Mouse (Mus musculus) gonadal fat pad, adult 2 months (tissue): ENCODE measurements at regions not wholly inside any gene's neighbourhood (a gene's known extent, or its start where the extent isn't known, plus 50 kb on each side); places are given as distances from the start of the nearest gene placed in this dataset.

Experiments used
- DNase-seq: peaks from one replicate; pipeline ENCODE4 v3.0.0-alpha.2; 2012; ENCODE audit warnings: low read depth

DNA sequence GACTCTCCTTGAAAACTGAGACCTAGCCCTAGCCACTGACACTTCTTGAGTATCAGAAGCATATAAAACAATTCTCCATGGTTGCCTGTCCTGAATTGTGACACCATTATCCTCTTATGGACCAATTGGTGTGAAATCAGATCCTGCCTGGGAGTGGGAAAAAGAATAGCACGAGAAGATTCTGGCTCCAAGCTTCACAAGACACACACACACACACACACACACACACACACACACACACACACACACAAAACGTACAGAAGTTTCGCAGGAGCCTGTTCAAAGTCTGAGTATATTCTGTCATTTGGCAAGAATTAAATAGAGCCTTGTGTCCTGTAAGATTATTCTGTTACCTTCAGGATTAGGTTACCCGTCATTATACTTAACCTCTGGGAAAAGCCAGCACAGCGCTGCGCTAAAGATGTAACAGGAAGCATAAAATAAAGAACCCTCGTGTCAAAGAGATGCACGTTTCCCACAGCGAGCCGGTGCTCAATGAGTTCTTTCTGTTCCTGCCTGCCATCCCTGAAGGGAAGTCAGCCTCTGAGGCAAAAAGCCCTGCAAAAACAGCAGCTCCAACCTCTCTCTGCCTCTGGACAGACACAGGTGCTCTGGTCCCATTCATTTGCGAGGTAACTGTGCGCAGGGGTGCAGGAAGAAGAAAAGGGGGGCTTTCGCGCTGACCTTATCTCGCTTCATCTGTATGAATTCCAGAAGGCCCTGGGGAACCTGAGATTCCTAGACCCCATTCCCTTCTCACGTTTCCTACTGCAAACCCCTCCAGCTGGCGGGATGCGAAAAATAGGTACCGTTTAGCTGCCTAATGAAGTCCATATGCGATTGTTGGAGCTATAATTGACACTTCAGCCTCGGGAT, 178.4 kb upstream of the Elac2 start:
- DNase-seq = no peak

DNA sequence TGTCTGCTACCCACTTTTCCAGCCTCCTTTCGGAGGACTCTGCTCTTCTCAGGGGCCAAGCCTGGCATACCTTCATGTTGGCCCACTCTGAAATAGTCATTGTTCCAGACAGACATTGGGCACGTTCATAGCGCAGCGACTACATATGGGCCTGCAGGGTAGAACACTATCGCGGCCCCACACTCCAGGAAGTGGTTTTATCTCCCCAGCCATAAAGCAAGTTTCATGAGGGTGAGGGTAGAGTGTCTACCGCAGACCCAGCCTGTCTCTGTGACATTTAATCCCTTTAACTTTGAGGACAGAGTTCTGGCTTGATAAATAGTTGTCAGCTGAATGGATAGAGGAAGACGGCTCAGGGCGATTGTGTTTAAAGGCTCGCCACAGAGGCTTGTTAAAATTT, 177.5 kb upstream of the Elac2 start:
- no peak for DNase-seq

DNA sequence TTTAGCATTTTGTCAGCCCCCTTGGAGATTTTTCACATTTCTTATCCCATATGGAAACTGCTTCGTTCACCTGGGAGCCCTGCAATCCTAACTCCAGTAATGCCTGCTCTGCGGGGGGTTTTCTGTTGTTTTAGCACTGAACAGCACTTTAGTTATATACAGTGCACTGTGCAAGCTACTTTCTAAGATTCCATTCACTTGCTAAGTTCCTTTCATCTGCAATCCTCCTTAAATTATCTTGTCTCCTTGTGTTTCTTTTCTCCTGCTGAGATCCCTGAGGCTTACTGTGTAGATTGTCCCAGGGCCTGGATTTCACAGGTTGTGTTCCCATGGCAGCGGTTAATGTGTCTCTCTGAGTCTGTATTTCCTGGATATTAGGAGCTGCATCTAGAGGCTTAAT, 173.3 kb upstream of the Elac2 start:
- no peak for DNase-seq

DNA sequence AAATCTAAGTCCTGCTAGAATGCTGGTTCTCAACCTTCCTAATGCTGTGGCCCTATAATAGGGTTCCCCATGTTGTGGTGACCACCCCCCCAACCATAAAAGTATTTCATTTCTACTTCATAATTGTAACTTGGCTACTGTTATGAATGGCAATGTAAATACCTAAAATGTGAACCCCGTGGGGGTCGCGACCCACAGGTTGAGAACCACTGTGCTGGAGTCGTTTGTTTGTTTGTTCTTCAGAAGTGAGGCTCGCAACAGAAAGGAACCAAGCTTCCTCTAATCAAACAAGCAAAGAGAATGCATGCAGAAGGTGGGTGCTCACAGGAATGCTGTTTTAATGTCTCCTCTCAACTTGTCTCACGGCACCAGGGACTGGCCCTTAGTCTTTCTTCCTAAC, 166.4 kb upstream of the Elac2 start:
- DNase-seq = no peak

DNA sequence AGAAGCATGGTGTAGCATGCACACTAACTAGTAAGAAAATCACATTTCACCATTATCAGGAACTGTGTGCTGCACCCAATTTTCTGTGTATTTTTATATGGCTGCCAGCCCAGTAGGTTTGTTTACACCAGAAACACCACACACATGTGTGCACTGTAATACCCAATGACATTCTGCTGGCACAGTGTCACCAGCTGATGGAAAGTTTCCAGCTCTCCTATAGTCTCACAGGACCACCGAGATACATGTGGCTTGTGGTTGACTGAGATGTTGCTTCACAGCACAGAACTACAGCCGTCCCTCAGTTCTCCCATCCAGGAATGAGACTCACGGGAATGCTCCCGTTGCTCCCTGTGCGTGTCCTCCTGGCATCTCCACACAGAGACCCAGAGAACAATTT, 149.4 kb upstream of the Elac2 start:
- no peak for DNase-seq

DNA sequence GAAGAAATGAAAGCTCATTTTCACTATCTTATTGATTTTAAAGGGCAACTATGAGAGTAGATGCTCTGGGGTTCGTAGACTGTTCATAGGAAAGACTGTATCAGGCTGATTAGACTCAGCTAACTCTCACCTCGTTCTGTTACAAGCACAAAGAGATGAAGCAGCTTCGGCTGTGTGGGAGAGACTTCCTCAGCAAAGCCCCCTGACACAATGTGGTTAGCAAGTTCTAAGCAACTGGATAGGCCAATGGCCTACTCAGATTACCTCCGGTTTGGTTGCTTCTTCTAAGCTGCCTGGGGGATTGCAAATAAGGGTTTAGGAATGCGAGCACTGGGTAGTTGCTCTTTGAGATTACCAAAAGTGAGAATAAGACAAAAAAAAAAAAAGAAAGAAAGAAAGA, 146.4 kb upstream of the Elac2 start:
- no peak for DNase-seq

DNA sequence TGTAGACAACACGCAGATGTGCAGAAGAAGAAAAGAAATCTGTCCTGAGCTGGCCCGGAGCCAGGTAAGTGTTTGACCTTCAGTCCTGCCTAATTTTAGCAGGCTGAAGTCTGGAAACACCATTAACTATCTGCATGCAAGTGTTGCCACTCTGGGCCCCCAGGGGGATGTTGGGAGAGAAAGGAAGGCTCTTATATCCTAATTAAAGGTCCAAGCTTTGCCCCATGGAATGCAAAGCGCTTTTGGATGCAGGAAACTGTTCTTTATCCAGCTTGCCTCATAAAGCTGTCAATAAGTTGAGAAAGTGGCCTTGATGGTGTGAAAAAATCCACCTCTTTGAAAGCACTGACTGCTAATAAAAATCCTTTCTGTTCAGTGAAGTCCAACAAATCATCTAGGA, 145.1 kb upstream of the Elac2 start:
- no peak for DNase-seq

DNA sequence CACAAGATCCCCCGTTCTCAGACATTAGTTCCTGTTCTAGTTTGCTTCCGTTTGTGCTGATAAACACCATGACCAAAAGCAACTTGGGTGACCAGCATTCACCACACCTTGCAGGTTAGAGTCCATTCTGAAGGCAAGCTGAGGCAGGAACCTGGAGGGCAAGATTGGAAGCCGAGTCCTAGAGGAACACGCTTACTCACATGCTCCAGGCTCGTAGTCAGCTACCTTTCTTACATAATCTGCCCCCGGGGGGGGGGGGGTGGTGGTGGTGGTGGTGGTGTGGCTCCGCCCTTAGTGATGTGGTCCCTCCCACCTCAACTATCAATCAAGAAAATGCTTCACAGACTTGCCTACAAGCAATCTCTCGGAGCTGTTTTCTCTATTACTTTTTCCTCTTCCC, 142.1 kb upstream of the Elac2 start:
- DNase-seq = no peak

DNA sequence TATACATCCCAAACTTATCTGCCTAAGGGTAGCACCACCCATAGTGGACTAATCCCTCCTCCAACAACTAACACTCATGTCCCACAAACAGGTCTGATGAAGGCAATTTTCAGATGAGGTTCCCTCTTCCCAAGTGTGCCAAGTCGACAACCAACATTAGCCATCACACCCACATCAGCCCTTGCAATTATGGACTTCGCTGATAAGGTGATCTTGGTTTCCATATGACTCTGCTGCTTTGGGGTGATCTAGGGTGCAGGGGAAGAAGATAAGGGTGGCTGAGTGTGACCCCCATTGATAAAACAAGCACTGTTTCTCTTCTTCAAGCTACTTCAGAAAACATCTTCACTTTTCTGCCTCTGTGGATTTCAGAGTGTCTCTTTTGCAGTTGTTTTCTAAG, 137.7 kb upstream of the Elac2 start:
- DNase-seq = no peak

DNA sequence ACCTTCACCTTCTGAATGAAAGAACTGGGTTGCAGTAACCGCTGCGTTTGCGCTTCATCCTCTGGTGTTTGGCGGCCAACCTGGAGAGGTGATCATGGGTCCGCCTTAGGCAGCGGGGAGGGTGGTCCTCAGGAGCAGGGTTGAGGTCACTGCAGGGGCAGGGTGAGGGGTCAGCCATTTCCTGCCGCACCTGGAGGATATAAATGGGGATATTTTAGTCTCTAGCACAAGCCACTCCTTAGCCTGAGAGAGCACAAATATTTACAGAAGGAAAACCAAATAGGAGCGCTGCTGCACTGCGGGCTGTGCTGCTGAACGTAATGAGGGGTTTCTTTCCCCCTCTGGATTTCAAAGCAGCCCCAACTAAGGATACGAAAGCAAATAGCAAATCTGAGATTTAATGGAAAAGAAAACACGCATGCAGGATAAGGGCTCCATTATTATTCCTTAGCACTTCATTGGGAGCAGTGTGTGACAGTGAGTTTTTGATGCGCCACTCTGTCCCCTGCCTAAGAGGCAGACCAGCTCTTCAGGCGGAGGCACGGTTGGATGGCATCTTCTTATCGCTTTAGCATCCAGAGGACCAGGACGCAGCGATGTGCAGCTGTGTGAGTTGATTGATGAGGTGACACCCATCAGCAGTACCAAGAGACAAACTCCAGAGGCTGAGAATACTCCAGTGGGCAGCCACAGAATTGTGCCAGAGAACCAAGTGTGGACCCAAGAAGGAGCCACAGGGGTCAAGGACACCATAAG, 135.9 kb upstream of the Elac2 start:
- no peak for DNase-seq

DNA sequence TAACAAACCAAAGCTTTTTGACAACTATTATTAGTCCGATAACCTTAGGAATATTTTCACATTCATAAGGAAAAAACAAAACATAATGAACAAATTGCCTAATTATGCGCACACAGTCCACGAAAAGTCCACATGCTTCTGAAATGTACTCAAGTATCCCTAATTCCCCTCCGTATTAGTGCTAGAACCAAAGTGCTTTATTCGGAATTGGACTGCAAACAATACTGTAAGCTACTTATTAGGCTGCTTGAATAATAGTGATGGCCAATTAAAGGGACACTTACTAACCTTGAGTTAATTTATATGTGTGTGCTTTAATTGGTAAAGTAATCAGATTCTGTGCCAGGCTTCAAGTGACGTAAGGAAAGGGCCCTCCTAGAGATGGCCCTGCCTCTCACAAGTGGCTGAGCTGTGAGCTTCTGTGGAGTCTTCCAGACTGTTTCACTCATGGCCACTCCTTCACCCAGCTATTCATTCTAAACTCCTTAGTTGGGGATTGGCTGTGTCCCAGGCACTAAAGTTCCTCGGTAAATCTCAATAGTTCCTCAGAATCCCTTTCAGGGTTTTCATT, 132.2 kb upstream of the Elac2 start:
- no peak for DNase-seq

DNA sequence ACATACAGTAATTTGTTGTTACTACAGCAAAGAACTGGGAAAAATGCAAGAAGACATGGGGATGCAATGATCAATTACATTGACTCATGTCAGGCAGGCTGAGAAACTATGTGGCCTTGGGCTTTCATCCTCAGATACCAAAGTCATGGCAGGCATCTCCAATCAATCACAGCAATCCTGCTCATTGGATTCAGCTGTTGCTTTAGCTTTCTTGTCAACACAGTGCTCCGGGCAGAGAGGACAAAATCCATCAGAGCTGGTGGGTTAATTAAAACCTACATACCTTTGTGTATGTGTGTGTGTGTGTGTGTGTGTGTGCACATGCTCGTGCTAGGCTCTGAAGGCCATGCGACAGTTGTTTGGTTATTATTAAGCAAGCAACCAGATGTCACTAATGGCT, 119.2 kb upstream of the Elac2 start:
- DNase-seq = no peak

DNA sequence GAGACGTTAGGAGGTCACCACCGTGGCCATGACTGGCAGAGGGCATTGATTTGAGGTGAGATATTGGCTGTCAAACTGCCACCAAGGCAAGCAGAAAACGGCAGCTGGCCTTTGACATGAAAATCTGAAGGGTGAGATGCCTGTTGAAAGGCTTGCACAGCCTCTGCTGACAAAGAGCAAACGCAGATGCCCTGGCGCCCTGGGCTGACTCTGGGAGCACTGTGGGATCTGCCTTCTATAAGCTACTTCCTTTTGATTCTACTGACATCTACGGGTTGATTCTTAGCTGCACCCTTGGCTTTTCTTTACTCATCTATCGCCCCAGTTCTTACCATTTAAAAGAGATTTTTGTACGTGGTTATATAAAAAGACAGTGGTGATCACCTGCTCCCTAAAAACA, 98.2 kb upstream of the Elac2 start:
- no peak for DNase-seq

DNA sequence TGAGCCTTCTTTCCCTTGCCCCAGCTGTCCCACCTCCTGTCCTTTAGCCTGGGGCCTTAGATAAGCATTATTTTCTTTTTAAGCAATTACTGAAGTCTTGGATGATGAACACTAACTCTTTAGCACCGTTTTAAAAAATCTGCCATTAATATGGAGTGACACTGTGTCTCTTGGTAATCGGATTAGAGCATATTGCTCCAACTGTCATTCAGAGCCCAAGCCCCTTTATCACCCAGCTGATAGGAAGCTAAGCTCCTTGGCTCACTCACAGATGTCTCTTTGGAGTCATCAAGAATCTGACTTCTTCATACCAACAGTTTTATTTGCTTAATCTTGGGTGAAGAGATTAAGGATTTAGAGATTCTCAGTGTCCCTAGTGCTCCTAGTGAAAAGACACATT, 94.3 kb upstream of the Elac2 start:
- no peak for DNase-seq

DNA sequence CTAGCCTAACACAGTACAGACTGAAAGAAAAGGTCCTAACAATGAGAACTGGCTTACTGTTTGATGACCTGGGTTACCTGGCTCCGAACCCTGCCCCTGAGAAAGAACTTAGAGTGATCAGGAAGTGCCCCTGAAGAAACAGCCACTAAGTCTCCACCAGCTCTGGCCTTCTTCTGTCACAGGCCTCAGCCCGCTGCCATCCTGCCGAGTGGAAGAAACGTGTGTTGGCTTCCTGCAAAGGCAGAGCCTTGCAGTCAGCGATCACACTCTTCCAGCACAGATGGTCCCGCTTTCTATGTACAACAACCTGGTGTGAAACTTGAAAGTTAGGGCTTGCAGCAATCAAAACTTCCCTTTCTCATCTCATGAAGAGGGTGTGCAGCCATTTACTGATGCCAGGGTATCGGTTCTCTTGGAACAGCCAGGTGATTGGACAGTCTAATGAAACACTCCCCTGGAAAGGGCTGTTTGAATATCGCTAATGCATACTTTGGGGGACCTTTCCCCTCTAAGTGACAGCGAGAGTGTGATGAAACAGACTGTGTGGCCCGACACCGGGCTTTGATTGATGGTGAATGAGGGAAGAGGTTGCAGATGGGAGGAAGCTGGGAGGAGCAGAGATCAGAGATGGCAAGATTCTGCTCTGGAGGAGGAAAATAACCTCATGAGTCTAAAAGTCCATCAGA, 89.4 kb upstream of the Elac2 start:
- DNase-seq = no peak

DNA sequence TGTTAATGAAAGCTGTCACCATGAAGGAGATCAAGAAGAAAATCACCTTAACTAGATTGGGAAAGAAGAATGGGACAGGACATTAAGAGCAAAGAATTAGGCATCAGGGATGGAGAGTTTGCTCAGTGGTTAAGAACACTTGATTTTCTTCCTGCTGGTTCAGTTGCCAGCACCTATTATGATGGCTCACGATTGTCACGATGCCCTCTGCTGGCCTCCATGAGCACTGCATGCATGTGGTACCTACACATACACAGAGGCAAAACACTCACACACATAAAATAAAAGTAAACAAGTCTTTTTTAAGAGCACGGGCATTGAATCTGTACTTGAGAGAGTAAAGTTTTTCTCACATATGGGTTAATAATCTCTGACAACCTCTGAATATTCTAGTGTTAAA, 88.1 kb upstream of the Elac2 start:
- no peak for DNase-seq

DNA sequence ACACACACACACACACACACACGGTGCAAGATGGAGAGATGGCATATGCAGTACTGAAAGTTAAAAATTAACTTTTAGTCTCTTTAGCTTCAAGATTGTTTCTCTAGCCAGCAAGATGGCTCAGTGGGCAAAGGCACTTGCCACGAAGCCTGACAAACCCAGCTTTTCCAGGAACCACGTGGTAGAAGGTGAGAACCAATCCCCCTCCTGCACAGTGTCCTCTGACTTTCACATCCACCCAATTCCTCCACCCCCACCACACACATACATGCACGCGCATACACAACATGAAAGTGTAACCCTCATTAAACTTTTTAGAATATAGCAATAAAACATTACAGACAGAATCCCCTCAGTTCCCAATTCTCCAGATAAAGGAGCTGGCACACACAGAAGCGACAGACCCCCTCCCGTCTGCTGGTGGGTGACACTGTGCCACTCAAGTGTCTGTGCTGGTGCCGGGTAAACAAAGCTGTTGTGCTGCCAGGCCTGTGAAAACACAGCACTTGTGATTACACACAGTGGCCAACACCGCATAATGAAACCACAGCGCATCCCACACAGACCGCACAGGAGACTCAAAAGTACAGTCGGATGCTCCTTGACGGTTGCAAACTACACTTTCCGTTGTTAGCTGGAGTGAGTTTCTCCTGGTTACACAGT, 82.9 kb upstream of the Elac2 start:
- DNase-seq = no peak

DNA sequence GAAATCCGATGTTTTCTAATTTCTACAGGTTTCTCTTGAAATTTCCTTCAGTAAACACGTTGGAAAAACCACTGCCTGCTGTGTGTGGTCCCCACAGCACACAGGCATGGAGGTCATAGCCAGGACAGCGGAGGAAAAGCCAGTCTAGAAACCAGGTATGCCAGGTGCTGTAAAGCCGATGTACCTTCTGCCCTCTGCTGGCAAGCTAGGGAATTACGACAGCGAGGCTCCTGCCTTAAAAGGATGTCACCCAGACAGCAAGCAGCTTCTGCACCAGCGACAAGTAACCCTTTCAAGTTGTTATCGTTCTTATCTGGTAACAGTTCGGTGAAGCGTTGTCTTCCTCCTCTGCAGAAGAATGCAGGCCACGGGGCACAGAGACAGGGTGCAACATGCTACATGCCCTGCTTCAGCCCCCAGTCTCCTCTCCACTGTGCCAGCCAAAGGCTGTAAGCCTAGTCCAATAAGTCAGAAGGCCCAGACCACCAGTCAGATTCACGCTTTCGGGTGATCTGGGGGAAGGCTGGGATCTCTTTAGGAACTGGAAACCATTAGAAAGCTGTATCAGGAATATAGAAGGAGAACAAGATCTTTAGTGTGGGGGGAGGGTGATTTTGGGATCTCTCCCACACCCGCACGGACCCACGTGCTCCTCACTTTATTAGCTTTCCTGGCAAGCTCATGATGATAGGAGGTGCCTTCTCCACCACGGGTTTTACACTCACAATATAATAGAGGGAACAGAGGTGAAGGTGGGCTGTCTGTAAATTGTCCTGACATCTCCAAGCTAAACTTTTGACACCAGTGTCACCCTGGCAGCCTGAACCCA, 79.9 kb upstream of the Elac2 start:
- no peak for DNase-seq

DNA sequence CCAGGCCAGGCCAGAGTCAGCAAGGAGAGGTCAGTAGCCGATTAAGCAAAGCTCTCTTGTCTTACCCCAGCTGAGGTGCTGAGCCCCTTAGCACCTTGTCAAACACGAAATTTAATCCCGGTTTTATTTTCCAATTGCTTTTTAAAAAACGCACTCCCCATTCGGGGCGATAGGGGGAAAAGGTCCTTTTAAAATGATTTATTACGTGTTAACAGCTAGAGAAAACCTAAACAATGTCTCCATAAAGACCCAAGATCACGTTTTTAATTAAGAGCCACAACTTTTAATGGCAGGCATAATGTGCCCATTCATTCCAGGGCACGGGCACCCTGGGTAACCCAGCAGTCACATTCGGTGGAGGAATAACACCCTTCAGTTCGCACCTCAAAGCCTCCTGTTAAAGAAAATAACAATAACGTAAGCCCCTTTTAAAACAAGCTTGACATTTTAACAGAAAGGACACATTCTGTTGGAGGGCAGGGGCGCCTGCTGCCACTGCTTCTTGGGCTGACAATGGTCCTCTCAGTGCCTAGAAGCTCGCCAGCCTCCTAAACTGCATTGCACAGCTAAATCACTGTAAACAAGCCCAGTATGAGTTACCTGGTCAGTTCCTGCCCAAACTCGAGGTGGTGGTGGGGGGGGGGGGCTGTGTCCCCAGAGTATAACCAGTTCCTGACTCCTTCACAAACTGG, 79.1 kb upstream of the Elac2 start:
- no peak for DNase-seq

DNA sequence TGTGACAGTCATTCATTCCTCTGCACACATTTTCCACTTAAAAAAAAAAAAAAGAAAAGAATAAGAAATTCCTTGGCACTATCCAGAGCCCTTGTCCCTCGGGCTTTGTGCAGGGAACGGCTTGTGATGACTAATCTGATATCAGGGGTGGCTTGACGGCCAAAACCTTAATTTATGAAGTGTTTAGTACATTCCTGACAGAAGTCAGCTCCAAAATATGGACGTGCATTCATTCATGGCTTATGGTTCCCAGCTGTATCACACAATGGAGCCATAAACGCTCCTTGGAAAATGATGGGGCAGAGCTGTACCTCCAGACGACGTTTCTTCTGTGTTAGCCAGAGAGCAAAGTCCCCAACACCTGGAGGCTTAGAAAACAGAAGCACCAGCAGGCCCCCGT, 62.1 kb upstream of the Elac2 start:
- no peak for DNase-seq
